Mouse (Mus musculus) CD4-positive, CD25-positive, alpha-beta regulatory T cell, adult 2 months (primary cell): ENCODE data around the gene AI854703.

Experiments used
- DNase-seq: peaks from one replicate; pipeline ENCODE4 v3.0.0-alpha.2; 2012; ENCODE audit warnings: low read depth, low spot score

Gene AI854703

DNA sequence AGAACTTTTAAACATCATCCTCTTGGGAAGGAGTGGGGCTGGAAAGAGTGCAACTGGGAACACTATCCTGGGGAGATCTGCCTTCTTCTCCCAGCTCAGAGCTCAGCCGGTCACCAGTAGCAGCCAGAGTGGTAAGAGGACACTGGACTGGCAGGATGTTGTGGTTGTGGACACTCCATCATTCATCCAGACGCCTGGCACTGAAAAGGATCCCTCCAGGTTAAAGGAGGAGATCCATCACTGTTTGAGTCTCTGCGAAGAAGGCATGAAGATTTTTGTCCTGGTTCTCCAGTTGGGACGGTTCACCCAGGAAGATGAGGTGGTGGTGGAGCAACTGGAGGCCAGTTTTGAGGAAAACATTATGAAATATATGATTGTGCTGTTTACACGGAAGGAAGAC is 32.2 kb downstream of the AI854703 start:
- DNase-seq: no peak

DNA sequence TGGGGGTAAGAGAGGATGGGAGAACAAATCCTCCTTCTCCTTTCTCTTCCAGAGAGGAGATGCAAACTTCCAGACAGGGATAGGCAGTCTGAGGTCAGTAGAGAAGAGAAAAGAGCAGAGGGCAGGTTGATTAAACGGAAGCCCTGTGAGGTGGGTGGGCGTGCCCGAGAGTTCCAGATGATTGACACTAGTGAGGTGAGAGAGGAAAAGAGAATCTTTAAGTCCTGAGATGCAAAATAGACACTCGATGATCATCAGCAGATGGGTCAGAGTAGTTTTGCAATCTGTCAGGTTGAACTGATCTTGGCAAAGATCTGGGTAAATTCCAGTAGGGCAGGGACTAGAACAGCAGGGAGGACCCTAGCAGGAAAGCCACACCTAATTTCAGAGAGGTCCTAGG is 38.2 kb downstream of the AI854703 start:
- peak; percentile 56 for DNase-seq

DNA sequence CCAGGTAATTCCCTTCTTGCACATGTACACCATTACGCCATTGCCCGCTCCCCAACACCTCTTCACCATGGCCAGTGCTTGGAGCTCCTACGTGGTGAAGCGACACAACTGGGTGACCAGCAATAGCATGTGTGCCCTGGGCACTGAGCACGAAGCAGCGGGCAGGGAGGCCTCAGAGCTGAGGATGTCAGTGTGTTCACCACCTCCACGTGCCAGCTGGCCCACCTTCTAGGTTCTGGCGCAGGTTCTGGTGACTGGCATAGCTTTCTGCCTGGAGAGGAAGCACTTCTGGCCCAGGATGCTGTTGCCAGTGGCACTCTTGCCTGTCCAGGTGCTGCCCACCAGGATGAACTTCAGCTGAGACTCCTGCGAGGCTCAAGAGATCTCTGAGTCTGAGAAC is 38.9 kb downstream of the AI854703 start:
- no peak for DNase-seq

DNA sequence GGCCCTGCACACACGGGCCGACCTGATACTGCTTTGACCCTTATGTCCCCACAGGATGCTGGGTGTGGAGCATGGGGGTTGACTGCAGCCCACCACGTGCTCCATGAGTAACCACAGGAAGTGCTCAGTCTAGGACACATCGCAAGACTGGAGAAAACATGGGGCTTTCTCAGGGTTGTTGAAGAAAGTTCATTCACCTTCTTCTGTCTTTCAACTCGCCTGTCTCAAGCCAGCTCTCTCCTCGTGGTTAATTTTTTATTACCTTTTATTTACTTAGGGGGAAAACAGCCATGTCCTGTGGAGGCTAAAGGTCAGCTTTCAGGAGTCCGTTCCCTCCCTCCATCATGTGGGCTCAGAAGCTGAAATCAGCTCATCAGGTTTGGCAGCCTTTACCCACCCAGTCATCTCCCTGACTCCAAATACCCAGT is 39.6 kb downstream of the AI854703 start:
- DNase-seq: peak; percentile 60

DNA sequence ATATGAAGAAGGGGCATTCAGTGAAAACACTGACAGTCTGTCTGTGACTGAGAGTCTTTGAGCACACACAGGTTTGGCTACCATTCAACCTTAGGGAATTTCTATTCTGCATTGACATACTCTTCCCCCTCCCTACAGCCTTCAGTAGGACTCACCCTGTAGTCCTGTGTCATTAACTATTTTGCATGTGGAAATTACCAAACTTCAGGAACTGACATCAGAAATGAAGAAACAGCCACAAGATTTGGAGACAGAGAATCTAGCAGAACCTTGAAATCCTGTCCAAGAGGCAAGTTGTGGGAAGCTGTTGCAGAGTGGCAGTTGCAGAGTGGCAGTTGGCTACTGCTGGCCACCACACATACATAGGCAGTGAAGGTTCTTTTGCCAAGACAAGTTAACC is 41.5 kb downstream of the AI854703 start:
- no peak for DNase-seq

DNA sequence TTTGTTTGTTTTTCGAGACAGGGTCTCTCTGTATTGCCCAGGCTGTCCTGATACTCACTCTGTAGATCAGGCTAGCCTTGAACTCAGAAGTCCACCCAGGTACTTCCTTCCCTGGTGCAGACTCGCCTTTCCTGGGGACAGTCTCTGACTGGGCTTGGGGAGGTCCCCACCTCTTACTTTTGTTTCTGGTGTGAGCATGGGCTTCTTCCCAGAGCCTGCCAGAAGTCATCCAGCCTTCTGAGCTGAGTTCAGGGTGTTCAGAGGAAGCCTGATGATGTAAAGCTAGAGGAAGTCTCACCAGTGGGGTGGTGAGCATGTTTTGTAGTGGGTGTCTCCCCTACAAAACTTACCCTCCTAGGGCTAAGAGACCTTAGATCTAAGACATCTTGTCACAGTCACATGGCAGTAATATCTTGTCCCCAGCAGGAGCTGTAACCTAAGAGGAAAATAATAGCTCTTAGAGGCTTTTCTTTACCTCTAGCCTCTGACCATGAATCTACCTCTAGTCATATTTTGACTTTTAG is 42.9 kb downstream of the AI854703 start:
- peak; percentile 55 for DNase-seq

DNA sequence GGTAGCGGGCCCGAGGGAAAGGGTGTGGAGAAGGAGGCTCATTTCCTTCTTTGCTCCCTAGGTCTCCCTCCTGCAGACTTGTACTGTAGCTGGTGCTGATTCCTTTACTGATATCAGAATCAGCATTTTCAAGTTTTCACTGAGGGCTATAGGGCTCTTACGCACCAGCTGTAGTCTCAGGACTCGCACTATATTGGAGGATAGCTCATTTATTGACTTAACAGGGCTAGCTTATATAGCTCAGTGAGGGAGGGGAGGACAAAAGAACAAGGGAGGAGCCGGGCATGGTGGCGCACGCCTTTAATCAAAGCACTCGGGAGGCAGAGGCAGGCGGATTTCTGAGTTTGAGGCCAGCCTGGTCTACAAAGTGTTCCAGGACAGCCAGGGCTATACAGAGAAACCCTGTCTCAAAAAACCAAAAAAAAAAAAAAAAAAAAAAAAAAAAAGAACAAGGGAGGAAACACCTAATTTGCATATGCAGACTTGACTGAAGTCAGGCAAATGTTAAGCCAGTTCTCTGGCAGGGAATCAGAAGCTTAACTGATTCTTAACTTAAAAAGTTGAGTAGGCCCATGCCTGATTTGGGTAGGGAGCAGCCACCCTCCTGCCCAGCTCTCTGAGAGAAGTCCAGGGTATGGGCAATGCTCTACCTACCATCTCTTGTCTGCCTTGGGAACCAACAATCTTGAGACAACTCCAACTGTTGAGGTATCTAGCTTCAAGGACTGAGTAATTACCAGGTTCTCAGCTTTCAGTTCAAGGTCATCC is 47.9 kb downstream of the AI854703 start:
- DNase-seq: peak; percentile 64

DNA sequence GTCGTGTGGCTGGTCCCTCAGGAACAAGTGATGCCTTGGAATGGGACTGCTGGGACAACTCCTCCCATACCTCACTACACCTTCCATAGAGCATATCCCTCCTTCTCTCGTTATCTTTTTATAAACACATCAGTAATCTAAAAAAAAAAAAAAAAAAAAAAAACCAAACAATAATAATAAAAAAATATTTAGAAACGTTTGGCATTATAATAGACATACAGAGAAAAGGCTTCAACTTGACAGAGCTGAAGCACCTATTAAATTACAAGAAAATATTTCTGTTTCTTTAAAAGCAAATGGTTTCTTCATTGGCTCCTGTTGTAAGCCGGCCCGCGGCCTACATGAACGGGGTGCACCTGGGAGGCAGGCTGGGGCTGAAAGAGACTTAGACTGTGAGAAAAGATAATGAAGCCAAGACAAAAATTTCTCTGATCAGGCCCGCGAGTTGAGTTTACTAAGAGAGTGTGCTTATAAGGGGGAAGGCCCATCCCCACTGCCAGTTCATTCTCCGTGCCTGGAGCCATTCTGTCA is 48.9 kb downstream of the AI854703 start:
- DNase-seq: no peak

DNA sequence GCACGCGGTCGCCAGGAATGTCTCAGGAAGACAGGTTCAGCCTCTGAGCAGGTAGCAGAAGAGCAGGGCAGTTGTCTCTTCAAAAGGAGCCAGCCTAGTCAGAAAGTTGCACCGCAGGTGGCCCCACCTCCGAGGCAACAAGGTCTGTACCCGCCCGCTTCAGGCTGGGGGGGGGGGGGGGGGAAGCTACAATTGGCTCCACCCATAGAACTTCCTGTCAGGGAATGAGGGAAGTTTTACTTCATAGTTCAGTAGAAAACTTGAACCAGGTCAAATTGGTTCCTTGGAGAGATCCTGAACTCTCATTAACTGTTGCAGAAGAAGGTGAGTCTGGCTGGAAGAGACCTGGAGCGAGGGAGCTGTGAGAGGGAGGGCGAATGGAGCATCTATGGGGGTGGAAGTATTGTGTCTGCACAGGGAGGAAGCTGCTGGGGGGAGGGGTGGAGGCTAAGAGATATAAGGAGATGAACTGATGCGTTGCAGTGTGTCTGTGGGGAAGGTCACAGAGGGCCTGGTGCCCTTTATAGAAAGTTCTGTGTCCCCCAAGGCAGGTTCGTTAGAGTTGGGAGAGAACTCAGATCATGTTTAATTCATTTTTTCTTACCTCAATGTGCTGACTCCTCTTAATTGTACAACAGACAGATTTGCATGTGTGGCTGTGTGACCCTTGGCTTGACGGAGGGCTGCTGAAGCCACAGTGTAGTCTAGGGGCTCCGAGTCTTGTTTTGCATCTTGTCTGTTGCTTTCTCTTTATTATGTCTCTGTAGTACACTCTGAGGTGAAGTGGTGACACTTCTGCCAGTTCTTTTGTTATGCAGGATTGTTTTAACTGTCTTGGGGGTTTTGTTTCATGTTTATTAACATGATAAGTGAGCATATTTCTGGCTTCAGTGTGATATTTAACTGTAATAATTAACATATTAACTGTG is 49.6 kb downstream of the AI854703 start, which contains the start of gene Gimap9:
Gene Gimap9 (plus strand): TSS at position 199 of the 929 bp plus-strand sequence.
- peak; percentile 89 for DNase-seq

DNA sequence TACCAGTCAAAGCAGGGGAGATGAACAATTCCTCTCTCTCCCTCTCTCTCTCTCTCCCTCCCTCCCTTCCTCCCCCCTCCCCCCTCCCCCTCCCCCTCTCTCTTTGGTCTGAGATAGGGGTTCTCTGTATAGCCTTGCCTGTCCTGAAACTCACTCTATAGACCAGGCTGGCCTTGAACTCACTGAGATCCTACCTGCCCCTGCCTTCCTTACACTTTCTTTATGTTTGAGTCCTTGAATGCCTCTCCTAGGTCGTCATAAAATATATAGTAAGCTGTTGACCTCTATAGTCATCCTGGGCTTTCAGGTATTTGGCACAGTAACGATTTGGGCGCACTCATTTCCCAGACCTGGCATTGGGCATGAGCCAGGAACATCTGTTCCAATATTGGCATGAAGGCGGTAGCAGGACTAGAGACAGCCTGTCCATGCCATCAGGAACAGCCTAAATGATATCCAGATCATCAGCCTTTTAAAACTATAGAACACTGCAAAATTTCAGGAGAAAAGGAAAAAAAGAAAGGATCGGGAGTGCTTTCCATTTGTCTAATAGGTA is 50.4 kb downstream of the AI854703 start:
- DNase-seq: peak; percentile 33

DNA sequence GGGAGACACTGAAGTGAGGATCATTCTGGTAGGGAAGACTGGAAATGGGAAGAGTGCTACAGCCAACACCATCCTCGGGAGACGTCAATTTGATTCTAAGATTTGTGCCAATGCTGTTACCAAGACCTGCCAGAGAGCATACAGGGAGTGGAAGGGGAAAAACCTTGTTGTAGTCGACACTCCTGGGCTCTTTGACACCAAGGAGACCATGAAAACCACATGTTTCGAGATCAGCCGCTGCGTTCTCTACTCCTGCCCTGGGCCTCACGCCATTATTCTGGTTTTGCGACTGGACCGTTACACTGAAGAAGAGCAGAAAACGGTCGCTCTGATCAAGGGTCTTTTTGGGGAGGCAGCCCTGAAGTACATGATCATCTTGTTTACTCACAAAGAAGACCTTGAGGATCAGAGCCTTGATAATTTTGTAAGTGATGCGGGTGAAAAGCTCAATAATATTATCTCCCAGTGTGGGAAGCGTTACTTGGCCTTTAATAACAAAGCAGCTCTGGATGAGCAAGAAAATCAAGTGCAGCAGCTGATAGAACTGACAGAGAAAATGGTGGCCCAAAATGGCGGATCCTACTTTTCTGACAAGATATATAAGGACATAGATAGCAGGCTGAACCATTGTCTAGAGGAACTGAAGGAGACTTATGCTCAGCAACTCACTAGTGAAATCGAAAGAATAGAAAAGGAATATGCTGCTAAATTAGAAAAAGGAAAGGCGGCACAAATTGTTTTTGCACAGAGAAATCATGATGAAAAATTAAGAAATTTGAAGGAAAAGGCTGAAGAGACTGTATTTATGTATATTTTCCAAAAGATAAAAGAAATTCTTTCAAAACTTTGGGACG is 51.2 kb downstream of the AI854703 start:
- DNase-seq: peak; percentile 57

DNA sequence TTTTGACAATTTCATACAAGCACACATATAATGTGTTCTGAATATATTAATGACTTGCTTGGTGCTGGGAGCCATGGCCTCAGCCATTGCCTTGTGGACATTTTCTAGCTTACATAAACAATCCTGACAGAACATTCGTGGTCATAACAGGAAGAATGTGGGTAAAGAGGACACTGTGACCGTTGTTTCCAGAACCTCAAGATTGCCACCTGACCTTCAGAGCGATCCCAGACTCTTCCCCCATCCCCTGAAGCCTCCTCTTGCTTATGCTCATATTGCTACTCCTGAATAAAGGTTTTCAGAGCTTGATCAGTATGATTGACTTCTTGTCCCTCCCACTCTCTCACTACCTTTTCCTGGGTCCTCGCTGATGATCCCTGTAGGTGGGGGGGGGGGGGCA is 51.8 kb downstream of the AI854703 start:
- DNase-seq: no peak

DNA sequence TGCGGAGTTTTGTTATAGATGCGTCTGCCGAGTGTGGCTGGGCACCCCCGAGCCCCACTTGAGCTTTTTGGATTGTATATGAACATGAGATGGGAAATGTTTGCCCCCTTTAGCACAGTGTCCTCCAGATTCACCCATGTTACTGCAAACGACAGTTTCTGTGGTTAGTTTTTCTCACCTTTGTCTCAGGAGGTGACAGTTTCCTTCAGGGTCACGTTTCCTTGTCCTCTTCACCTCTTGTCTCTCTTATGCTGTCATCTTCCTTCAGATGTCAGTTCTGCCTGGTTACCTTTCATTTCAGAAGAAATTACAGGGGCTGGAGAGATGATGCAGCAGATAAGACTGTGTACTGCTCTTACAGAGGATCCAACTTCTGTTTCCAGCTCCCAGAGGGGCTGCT is 53.1 kb downstream of the AI854703 start:
- peak; percentile 66 for DNase-seq

DNA sequence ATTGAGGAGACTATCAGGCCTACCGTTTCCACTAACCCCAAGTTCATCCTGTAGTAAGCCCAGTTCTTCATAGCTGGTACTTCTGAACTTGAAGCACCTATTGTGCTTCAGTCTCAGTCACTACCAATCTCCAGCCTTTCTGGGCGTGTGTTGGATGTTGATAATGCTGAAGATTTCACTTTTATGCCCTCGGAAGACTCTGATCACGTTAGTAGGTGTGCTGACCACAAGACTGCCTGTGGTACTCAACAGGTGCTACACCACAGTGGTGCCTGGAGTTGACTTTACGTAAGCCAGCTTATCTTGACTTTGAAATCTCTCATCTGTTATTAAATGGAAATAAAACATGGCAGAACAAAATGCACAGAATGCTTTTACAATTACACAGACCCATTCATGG is 53.9 kb downstream of the AI854703 start:
- peak; percentile 85 for DNase-seq

DNA sequence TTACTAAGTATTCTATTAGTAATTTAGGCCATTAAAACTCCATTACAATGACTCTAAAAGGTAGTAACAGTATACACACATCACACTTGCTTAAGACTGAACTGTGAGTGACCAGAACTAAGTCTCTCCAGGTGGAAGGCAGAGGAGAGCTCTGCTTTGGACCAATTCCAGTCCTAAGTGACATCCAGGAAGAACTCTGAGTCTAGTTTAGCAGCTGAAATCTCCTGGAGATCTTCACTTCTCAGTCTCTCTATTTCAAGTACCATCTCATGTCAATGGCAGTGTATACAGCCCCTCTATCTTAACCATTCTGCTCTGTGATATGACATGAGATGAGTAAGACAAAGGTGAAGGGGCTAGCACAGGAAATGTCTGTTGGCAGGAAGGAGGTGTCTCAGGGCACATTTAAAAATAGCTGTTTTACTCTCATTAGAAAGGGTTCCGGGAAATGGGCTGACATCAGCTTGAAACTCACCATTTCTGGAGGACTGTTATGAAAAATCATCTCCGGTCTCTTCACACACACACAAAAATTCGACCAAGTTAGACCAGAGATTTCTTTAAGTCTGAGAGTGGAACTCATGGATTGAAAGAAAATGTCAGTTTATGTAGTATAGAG is 55.0 kb downstream of the AI854703 start:
- DNase-seq: peak; percentile 78

DNA sequence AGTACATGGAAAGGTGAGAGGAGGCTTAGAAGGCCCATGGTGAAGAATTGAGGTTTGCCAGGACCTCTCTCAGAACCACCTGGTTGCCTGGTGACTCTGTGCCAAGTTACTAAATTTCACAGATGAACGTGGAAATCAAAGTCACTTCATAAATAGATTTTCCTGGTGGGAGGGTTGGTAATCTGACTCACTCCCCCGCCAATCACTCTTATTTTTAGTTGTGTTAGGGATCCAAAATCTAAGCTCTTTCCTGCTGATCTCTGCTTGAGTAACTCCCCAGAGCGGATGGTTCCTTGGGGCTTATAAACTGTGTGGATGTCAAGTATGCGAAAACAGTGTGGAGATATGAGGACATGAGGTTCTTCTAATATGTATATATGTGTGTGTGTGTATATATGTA is 55.7 kb downstream of the AI854703 start:
- DNase-seq: peak; percentile 35
